Mouse (Mus musculus): ENCODE data around the gene Cacna2d3.

DNA sequence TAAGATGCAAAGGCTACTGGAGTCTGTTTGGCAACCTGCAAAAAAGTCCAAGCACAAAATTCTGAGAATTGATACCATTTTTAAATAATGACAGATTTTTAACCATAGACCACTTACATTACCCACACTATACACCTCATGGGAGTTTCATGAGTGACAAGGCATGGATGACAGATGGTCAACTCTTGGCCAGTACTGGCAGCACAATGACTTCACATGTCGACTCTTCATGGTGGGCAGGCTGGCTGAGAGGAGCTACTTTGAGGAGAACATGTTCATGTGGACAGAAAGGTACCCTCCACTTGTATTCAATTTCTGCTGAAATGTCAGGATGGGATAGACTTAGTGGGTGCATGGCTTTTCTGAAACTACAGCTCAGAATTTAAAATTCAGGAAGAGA is 498.7 kb downstream of the Cacna2d3 start:
- no peak for TF ChIP-seq POLR2A (IDR thresholded peaks at IDR 0.05; ENCODE audit: insufficient read depth, low read depth, low read length)
- no peak for TF ChIP-seq CTCF (IDR thresholded peaks at IDR 0.05)
- no peak for TF ChIP-seq EP300 (IDR thresholded peaks at IDR 0.05; ENCODE audit: insufficient read depth, low read depth, low read length)
